In the genomic region with DNA sequence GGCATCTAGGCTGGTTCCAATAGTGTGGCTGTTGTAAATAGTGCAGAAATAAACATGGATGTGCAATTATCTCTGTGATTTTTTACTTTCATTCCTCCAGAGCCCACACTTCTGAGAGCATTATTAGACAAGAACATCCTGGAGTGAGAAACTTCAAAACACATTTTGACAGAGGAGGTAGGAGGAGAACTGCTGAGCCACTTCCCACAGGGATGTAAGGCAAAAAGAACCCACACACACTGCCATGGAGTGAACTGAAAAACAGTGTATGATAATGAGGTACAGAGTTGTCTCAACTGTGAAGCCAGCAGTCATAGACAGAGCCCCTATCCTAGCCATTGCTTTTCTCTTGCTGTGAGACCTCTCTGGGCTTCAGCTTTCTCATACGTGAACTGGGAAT, we compare ENCODE assay signal across 16 mouse cellular contexts.
DNase-seq lines count a peak whose midpoint lies in the region.
"Had no signal": no experiment of that assay in that cellular context is flagged by ENCODE, and none has a peak within 500 bp of the region (broad histone marks: within the 10 kb centered on the region; RNA-seq: fewer than 3 reads in every experiment).

No protein-coding gene starts in this region.

- intact Hi-C loops in left cerebral cortex, postnatal 25 days (cut with DNase I), result no loop called here
- intact Hi-C loops in heart, postnatal 36 days (cut with DNase I), result no loop called here

- DNase-seq in frontal cortex, postnatal 36 days (ENCODE audit: low spot score in 2 of 2), result peak; percentile 24 to 38
- no peak for DNase-seq in frontal cortex, postnatal 14 days (ENCODE audit: low spot score in 2 of 2)
- DNase-seq in right cerebral cortex, adult 18-20 months, result peak; percentile 49
- no peak for DNase-seq in right cerebral cortex, postnatal 25 days
- DNase-seq in left cerebral cortex, postnatal 25 days (ENCODE audit: low spot score in 2 of 2), result peak; percentile 18 to 74
- DNase-seq in heart, postnatal 36 days, result no peak
- DNase-seq: adrenal gland, adult 2 months; adrenal gland, postnatal 14 days; cerebellum, adult 11-12 months; cerebellum, adult 8-10 months; cerebellum, postnatal 10 days; cerebellum, postnatal 36 days; embryo, embryonic 11 days; gastrocnemius, postnatal 25 days; heart, adult 18-20 months; heart, postnatal 10 days had no signal

Comparison
In these comparisons a context has a peak if more than half of its experiments do, and no peak if none do; other contexts are left out.
1. DNase-seq: peak in frontal cortex, postnatal 36 days (2 of 2), right cerebral cortex, adult 18-20 months (single experiment) and left cerebral cortex, postnatal 25 days (2 of 2); none in frontal cortex, postnatal 14 days (0 of 2), right cerebral cortex, postnatal 25 days (single experiment) and heart, postnatal 36 days (0 of 2).